Mouse (Mus musculus) left cerebral cortex, adult 6 months (tissue): ENCODE results near the gene Olfr1026. TPM values are rescaled to one million over a fixed set of nuclear protein-coding genes. Genes with fewer than 3 reads are reported as not detected.

Source experiments
- long read RNA-seq, 2 experiments: library from polyadenylated mRNA; unstranded; transcript quantifications; one replicate each; pipeline ENCODE4 v2.0.0; 2019 to 2020
- polyA plus RNA-seq: library from polyadenylated mRNA; unstranded; fragments of <200 nt; fragmentation: Nextera tagmentation; gene quantifications from 2 replicates; pipeline ENCODE4 v1.2.3, GENCODE M21; 2021

The Olfr1026 gene
- polyA plus RNA-seq: not detected in 2 replicates
- long read RNA-seq, experiment 1: 0 reads
- long read RNA-seq, experiment 2: 0 reads

DNA sequence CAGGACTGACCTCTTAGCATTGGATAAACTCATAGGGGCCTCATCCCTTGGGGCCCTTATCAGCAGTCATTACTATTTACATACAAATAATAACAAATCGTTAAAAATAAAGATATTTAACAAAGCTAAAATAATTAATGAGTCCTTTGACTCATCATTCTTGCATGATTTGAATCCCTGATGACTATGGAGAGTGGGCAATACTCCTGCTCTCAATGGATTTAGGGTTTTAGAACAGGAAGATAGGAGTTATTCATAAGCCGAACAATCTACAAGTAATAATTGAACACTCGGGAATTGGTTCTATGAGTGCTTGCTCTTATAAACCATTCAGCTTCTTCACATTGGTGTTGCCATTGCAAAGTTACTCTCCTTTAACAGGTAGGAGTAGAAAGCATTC, at the start of gene Olfr1026:
Gene Olfr1026 (plus strand): TSS at position 301 of the 400 bp plus-strand sequence.

DNA sequence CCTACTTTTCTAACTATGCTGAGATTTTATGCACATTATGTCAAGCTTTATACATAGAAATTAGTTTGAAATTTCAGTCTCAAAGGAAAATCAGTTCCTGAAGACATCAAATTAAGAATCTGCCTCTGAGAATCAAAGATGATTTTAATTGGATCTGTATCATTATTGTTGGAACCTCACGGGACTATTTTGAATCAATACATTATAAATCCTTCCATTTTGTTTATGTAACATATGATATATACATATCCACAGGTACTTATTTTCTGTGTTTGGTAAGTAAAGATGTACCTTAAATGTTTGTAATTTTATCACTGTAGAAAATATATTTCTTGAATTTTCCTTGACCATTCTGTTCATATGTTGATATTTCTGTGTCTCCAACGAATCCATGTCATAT, 36.0 kb upstream of the Olfr1026 start, which contains the start of gene Olfr1023:
Gene Olfr1023 (plus strand): TSS at position 301 of the 400 bp plus-strand sequence.

DNA sequence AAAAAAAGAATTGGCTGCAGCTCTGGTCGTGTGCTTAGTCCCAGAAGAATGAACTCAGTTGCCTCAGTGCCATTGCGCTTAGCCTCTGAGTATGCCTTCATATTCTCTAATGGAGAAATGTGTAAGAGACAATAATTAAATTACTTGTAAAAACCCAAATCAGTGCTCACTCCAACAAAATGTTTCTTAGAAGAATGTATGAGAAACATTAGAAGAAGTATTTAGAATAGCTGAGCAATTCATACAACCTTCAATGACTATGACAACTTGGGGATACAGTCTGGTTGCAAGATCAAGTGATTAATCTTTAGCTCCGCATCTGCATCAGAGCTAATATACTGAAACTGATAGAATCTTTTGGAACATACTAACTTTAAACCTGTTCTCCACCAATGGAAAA, 16.4 kb upstream of the Olfr1026 start, which contains the start of gene Olfr1024:
Gene Olfr1024 (minus strand): TSS at position 101 of the 400 bp plus-strand sequence.

DNA sequence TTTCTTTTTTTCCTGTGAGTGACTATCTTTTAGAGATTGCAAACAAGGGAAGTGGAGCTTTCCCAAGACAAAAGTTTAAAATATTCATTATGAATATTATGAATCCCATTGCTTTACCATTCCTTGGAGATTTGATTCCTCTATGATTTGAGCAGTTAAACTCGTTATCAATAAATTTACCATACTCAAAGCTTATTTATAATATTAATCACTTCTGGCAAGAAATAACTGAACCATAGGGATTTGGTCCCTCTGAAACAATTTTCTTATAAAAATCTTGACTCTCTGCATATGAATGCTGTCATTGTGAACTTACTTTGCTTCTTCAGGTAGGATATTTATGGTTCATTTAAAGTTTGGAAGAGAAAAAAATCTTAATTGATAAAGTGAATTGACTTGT, 6.5 kb upstream of the Olfr1026 start, which contains the start of gene Olfr1025-ps1:
Gene Olfr1025-ps1 (plus strand): TSS at position 301 of the 400 bp plus-strand sequence.

DNA sequence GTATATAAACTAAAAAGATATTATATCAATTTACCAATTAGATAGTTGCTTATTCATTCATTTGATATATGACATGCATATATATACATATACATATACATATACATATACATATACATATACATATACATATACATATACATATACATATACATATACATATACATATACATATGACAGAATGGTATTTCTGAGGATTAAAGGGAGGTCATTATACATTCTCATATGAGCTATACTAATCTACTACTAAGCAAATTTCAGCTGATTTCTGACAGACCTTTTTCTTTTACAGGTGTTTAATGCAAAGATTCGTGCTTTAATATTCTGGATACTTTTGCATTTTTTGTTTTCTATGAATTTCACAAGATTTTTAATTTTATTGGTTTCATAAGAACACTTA, 28.8 kb downstream of the Olfr1026 start, which contains the start of gene Olfr1028:
Gene Olfr1028 (plus strand): TSS at position 301 of the 400 bp plus-strand sequence.

DNA sequence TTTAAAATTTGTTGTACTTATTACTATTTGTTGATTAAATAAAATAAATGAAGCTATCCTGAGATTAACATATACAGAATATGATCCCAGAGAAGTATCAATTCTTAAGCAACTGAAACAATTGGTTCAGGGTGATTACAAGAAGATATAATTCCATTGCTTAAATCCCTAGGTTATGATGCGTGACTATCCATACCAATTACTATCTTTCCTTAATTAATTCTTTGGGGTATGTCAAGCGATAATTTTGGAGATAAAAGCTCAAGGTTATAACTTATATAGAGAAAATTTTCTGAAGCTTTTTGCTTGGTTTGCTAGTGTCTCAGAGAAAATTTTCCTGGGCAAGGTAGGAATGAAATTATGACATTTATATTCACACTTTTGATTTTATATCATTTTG, 52.2 kb downstream of the Olfr1026 start, which contains the start of gene Olfr1029:
Gene Olfr1029 (plus strand): TSS at position 301 of the 400 bp plus-strand sequence.

Other genes starting within 250 kb of the Olfr1026 start
- not detected in 2 replicates for gene Olfr1006, start 242.8 kb upstream of the Olfr1026 start, polyA plus RNA-seq
- not detected in 2 replicates for gene Olfr1008, start 232.1 kb upstream of the Olfr1026 start, polyA plus RNA-seq
- not detected in 2 replicates for gene Olfr1009, start 206.1 kb upstream of the Olfr1026 start, polyA plus RNA-seq
- gene Olfr1012, start 158.8 kb upstream of the Olfr1026 start, polyA plus RNA-seq: not detected in 2 replicates
- not detected in 2 replicates for gene Olfr1013, start 154.5 kb upstream of the Olfr1026 start, polyA plus RNA-seq
- gene Olfr1014, start 148.8 kb upstream of the Olfr1026 start, polyA plus RNA-seq: not detected in 2 replicates
- not detected in 2 replicates for gene Olfr1015, start 139.5 kb upstream of the Olfr1026 start, polyA plus RNA-seq
- gene Olfr1016, start 119.0 kb upstream of the Olfr1026 start, polyA plus RNA-seq: not detected in 2 replicates
- not detected in 2 replicates for gene Olfr1018, start 103.1 kb upstream of the Olfr1026 start, polyA plus RNA-seq
- gene Olfr1019, start 76.1 kb upstream of the Olfr1026 start, polyA plus RNA-seq: not detected in 2 replicates
- gene Olfr1020, start 74.5 kb upstream of the Olfr1026 start, polyA plus RNA-seq: not detected in 2 replicates
- gene Olfr1022, start 53.0 kb upstream of the Olfr1026 start, polyA plus RNA-seq: not detected in 2 replicates
- not detected in 2 replicates for gene Olfr1023, start 35.9 kb upstream of the Olfr1026 start, polyA plus RNA-seq
- gene Olfr1024, start 16.5 kb upstream of the Olfr1026 start, polyA plus RNA-seq: not detected in 2 replicates
- gene Olfr1025-ps1, start 6.4 kb upstream of the Olfr1026 start, polyA plus RNA-seq: not detected in 2 replicates
- gene Olfr1028, start 28.9 kb downstream of the Olfr1026 start, polyA plus RNA-seq: not detected in 2 replicates
- gene Olfr1029, start 52.3 kb downstream of the Olfr1026 start, polyA plus RNA-seq: not detected in 2 replicates
- not detected in 2 replicates for gene Olfr1030, start 57.7 kb downstream of the Olfr1026 start, polyA plus RNA-seq
- gene Olfr1031, start 68.7 kb downstream of the Olfr1026 start, polyA plus RNA-seq: not detected in 2 replicates
- not detected in 2 replicates for gene Olfr1032, start 84.0 kb downstream of the Olfr1026 start, polyA plus RNA-seq
- not detected in 2 replicates for gene Olfr1033, start 99.1 kb downstream of the Olfr1026 start, polyA plus RNA-seq
- gene Olfr1034, start 124.3 kb downstream of the Olfr1026 start, polyA plus RNA-seq: not detected in 2 replicates
- not detected in 2 replicates for gene Olfr1036, start 152.4 kb downstream of the Olfr1026 start, polyA plus RNA-seq
- not detected in 2 replicates for gene Olfr1037, start 165.8 kb downstream of the Olfr1026 start, polyA plus RNA-seq
- gene Olfr1039, start 214.4 kb downstream of the Olfr1026 start, polyA plus RNA-seq: not detected in 2 replicates
- gene Olfr1040, start 225.2 kb downstream of the Olfr1026 start, polyA plus RNA-seq: not detected in 2 replicates
- gene Olfr1042, start 240.3 kb downstream of the Olfr1026 start, polyA plus RNA-seq: not detected in 2 replicates
- not detected in 2 replicates for gene Olfr1043, start 246.0 kb downstream of the Olfr1026 start, polyA plus RNA-seq